8 mouse cellular contexts compared by ENCODE assay signal in genomic region chr8:84936962-84937546, GRCm38 (mm10). TPM values are rescaled to one million over a fixed set of nuclear protein-coding genes. Genes with fewer than 3 reads are reported as not detected.
DNase-seq lines count a peak whose midpoint lies in the region; ATAC-seq and TF ChIP-seq lines count a peak whose summit lies in the region.

Gene Mast1 (minus strand): TSS chr8:84937359.

- no peaks in the 10 kb centered on the region; the same call in 1 of the 2 replicates for H3K4me1 ChIP-seq in thymus, adult 2 months (replicated peaks; ENCODE audit: control insufficient read depth, insufficient read depth, low read length)
- no peaks in the 10 kb centered on the region for H3K4me1 ChIP-seq in kidney, adult 2 months (ENCODE audit: control insufficient read depth, insufficient read depth, low read length)
- peaks cover 14% of the 10 kb centered on the region for H3K4me1 ChIP-seq in limb, embryonic 15.5 days
- peaks cover 5% of the 10 kb centered on the region for H3K4me1 ChIP-seq in midbrain, postnatal 0 days (ENCODE audit: insufficient read depth, low read length)

- H3K4me2 ChIP-seq in limb, embryonic 15.5 days, result peak within 1 kb of the TSS; percentile 70
- H3K4me2 ChIP-seq in midbrain, postnatal 0 days (ENCODE audit: low read depth, low read length, poor library complexity, severe bottlenecking), result peak within 1 kb of the TSS; percentile 93

- DNase-seq in thymus, adult 2 months, result peak; percentile 51
- DNase-seq in thymus, adult 18-20 months, result no peak
- peak; percentile 94 to 95 for DNase-seq in cerebellum, postnatal 14 days
- peak; percentile 70 to 74 for DNase-seq in frontal cortex, postnatal 36 days (ENCODE audit: low spot score in 2 of 2)
- DNase-seq in kidney, adult 2 months, result peak; percentile 29
- peak; percentile 86 for DNase-seq in midbrain, postnatal 0 days (ENCODE audit: low spot score)
- DNase-seq in splenic B cell, adult 2 months (ENCODE audit: low read depth, low spot score), result peak; percentile 81

- ATAC-seq in limb, embryonic 15.5 days (ENCODE audit: insufficient number of reproducible peaks, low FRiP score, low TSS enrichment, low read depth), result no peak
- peak; percentile 67 for ATAC-seq in midbrain, postnatal 0 days (ENCODE audit: low FRiP score)

- H3K27me3 ChIP-seq in thymus, adult 2 months (ENCODE audit: control insufficient read depth, insufficient read depth, low read length), result peaks cover 23% of the 10 kb centered on the region
- H3K27me3 ChIP-seq in kidney, adult 2 months (replicated peaks; ENCODE audit: control insufficient read depth, insufficient read depth, low read length), result peaks cover 3% of the 10 kb centered on the region
- peaks cover 77% of the 10 kb centered on the region for H3K27me3 ChIP-seq in limb, embryonic 15.5 days
- H3K27me3 ChIP-seq in midbrain, postnatal 0 days (ENCODE audit: insufficient read depth, low read length), result no peaks in the 10 kb centered on the region
- H3K27me3 ChIP-seq in splenic B cell, adult 2 months (ENCODE audit: control insufficient read depth, insufficient read depth, low read length, poor library complexity, severe bottlenecking), result peaks cover 1% of the 10 kb centered on the region

- H3K4me3 ChIP-seq in thymus, adult 2 months (ENCODE audit: control insufficient read depth, insufficient read depth, low read length), result peak within 1 kb of the TSS; percentile 25
- H3K4me3 ChIP-seq in kidney, adult 2 months (ENCODE audit: insufficient read depth, low read depth, low read length), result peak within 1 kb of the TSS; percentile 7; the same call in 1 of the 2 replicates
- peak within 1 kb of the TSS; percentile 38 for H3K4me3 ChIP-seq in limb, embryonic 15.5 days
- peak within 1 kb of the TSS; percentile 93 for H3K4me3 ChIP-seq in midbrain, postnatal 0 days (ENCODE audit: low read depth, low read length)

- H3K27ac ChIP-seq in thymus, adult 2 months (ENCODE audit: control insufficient read depth, insufficient read depth, low read length), result no peak within 1 kb of the TSS
- H3K27ac ChIP-seq in kidney, adult 2 months (ENCODE audit: insufficient read depth, low read depth, low read length), result no peak within 1 kb of the TSS
- no peak within 1 kb of the TSS for H3K27ac ChIP-seq in limb, embryonic 15.5 days
- peak within 1 kb of the TSS; percentile 97 for H3K27ac ChIP-seq in midbrain, postnatal 0 days (ENCODE audit: low read depth, low read length)

- H3K9ac ChIP-seq in limb, embryonic 15.5 days, result no peak within 1 kb of the TSS
- H3K9ac ChIP-seq in midbrain, postnatal 0 days (replicated peaks; ENCODE audit: low read length, poor library complexity, severe bottlenecking), result peak within 1 kb of the TSS; percentile 99

- no peaks in the 10 kb centered on the region for H3K36me3 ChIP-seq in thymus, adult 2 months (ENCODE audit: control insufficient read depth, insufficient read depth, low read length)
- H3K36me3 ChIP-seq in kidney, adult 2 months (ENCODE audit: control insufficient read depth, insufficient read depth, low read length), result no peaks in the 10 kb centered on the region
- no peaks in the 10 kb centered on the region for H3K36me3 ChIP-seq in limb, embryonic 15.5 days
- no peaks in the 10 kb centered on the region for H3K36me3 ChIP-seq in midbrain, postnatal 0 days (ENCODE audit: insufficient read depth, low read length)
- no peaks in the 10 kb centered on the region for H3K36me3 ChIP-seq in splenic B cell, adult 2 months (ENCODE audit: control insufficient read depth, insufficient read depth, low read length, poor library complexity, severe bottlenecking)

- TF ChIP-seq POLR2A in thymus, adult 2 months (IDR thresholded peaks at IDR 0.05; ENCODE audit: control insufficient read depth, extremely low read depth, insufficient read depth, low read length, poor library complexity), result no peak
- TF ChIP-seq POLR2A in kidney, adult 2 months (IDR thresholded peaks at IDR 0.05; ENCODE audit: low read depth, low read length), result no peak

- H3K9me3 ChIP-seq in limb, embryonic 15.5 days, result no peaks in the 10 kb centered on the region
- no peaks in the 10 kb centered on the region for H3K9me3 ChIP-seq in midbrain, postnatal 0 days (ENCODE audit: low read length)

- WGBS in thymus, adult 2 months, result 1% methylated on average over 49 of the region's 50 CpGs
- 1% methylated on average over 49 of the region's 50 CpGs for WGBS in kidney, adult 2 months
- under 1% methylated on average over 45 of the region's 50 CpGs for WGBS in limb, embryonic 15.5 days
- 2% methylated on average over 39 of the region's 50 CpGs for WGBS in midbrain, postnatal 0 days

- 0 out of 2 replicates have a peak, but pooled peaks have one; percentile 60 for TF ChIP-seq CTCF in thymus, adult 2 months (IDR thresholded peaks at IDR 0.05; ENCODE audit: borderline replicate concordance, control insufficient read depth, extremely low read depth, insufficient read depth, low read length, poor library complexity)
- peak; percentile 55 for TF ChIP-seq CTCF in kidney, adult 2 months (conservative IDR thresholded peaks at IDR 0.05; ENCODE audit: insufficient read depth, insufficient read length, low read depth, low read length)
- TF ChIP-seq CTCF in midbrain, postnatal 0 days (IDR thresholded peaks at IDR 0.05), result peak; percentile 75

RNA-seq across cellular contexts. Expression of gene Mast1, which starts in this region (rescaled TPM):
- polyA plus RNA-seq in thymus, adult 2 months (2012; rRNA removed), result 0.35 and 0.36 TPM in 2 replicates
- 0.18 and 0.38 TPM in 2 replicates for polyA plus RNA-seq in kidney, adult 2 months (2012; rRNA removed)
- polyA plus RNA-seq in limb, embryonic 15.5 days (2015; fragmentation: Nextera tagmentation; extraction: Ambion mirVana), result 0.34 and 0.35 TPM in 2 replicates
- total RNA-seq in midbrain, postnatal 0 days (2014; rRNA removed), result 85.9 and 92.0 TPM in 2 replicates
- 79.8 and 89.0 TPM in 2 replicates for polyA plus RNA-seq in midbrain, postnatal 0 days (2015; fragmentation: Nextera tagmentation; extraction: Ambion mirVana)

Comparison
In these comparisons a context has a peak if more than half of its experiments do, and no peak if none do; other contexts are left out.
1. RNA of gene Mast1 (polyA plus RNA-seq): 79.8 to 89.0 TPM in midbrain, postnatal 0 days; 0.18 to 0.38 TPM in kidney, adult 2 months, 0.35 to 0.36 TPM in thymus, adult 2 months and 0.34 to 0.35 TPM in limb, embryonic 15.5 days; every median in the first group is over 10 times any median in the second.
2. Peak in DNase-seq and H3K4me3 ChIP-seq in thymus, adult 2 months; RNA of the gene not detected or under 1 TPM.
3. Peak in DNase-seq and H3K4me3 ChIP-seq in kidney, adult 2 months; RNA of the gene not detected or under 1 TPM.
4. DNase-seq: peak in cerebellum, postnatal 14 days (2 of 2), frontal cortex, postnatal 36 days (2 of 2), midbrain, postnatal 0 days (single experiment) and splenic B cell, adult 2 months (single experiment); none in thymus, adult 18-20 months (0 of 2).
5. H3K4me3 ChIP-seq: peak in every context shown above with its lines; median percentile 93 in midbrain, postnatal 0 days; 38 in limb, embryonic 15.5 days; 25 in thymus, adult 2 months; 7 in kidney, adult 2 months.
6. Peak in every context shown above with its lines, with median percentiles within 50 percentile points of each other: CTCF ChIP-seq.